Mouse (Mus musculus): Measurements from ENCODE around the gene E2f6.

E2f6 gene

GRCm38 (mm10) chr12:16850431-16851375 lies 39.9 kb downstream of the E2f6 start:
- peak; percentile 82 to 83 for DNase-seq

DNA sequence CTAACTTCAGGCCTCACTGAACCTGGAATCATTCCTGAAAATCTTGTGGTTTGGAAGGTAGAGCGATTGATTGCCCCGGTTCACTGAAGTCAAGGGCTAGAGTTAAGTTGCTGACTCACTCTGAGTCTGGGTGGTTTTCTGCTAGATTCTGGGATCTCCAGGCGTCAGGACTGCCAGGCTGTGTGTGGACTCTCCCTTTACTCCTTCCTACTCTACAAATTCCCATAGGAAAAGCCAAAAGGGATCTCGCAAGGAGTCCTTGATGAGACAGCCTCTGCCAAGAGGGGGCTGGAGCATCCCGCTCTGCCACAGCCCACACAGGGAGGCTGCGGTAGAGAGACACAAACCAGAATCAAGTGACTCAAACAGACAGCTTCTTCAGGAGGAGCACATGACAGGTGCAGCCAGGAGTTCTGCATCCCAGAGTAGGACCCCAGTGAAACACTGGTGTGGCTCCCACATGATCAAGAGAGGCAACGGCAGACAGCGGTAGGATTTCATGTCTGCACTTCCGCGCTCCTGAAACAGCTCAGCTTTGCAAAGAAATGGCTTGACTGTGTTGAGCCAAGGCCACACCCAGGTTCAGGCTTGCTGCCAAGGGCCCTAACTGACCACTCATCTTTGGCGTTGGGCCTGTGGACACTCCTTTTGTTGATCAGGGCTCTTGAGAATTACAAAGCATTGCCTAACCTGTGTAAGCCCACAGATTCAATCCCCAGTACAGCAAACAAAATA lies 42.8 kb downstream of the E2f6 start:
- peak; percentile 52 to 67 for DNase-seq

DNA sequence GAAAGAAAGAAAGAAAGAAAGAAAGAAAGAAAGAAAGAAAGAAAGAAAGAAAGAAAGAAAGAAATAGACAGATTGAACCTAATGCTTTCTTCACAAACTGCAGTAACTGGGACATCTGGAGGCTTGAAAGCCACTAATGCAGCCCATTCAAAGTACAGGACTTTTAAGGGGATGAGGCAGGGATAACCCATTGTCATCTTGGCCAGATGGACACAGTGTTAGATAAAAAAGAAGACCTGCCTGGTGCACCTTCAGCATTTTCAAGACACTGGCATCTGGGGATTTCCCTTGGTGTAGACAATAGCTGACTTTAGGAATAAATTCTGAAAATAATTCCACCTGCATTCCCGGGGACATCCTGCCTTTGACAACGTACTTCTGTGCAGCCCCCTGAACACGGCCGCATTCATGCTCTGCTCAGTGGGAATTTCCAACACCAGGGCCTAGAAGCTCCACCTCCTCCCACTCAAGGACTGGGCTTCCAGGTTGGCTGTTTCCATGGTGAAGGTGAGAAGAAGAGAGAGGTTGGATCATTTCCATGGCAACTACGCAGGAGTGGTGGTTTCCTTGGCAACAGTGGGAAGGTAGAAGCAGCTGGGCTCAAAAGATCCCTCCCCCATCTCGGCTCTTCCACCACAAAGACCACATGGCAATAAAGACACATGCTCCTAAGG lies 45.0 kb downstream of the E2f6 start:
- DNase-seq: peak; percentile 63 to 73

DNA sequence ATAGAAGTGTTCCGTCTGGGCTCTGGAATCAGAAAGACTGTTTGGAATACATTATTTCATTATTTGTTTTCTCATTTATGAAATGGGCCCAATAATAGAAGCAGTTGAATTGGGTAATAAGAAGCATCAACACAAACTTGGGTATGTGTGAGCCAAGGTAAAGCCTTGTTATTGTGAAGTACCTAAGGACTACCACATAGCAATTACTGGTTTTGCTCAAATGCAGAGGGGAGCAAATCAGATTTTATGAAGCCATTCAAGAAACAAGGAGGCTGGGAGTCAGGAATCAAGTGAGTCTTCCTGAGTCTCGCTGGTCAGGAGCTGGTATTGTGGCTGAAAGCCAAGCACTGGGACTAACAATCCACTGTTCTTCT lies 45.5 kb downstream of the E2f6 start:
- DNase-seq: no peak

DNA sequence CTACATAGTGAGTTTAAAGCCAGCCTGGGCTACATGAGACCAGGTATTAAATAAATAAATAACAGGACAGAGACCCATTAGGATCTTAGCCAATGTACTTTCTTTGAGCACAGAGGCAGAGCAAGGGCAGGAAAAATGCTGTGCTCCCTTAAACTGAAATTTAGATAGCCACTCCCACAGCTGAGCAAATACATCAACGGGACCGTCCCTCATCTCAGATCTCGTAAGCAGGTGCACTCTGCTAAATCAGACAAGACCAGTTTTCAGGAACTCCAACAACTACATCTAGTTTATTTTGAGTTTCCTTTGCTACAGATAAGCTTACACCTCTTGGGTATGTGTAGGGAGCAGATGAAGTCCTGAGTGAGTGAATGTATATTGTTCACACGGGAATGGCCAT lies 47.3 kb downstream of the E2f6 start:
- no peak for DNase-seq

- DNase-seq: no peak
These were observed 49.0 kb downstream of the E2f6 start for GRCm38 (mm10) chr12:16859781-16860180.

DNA sequence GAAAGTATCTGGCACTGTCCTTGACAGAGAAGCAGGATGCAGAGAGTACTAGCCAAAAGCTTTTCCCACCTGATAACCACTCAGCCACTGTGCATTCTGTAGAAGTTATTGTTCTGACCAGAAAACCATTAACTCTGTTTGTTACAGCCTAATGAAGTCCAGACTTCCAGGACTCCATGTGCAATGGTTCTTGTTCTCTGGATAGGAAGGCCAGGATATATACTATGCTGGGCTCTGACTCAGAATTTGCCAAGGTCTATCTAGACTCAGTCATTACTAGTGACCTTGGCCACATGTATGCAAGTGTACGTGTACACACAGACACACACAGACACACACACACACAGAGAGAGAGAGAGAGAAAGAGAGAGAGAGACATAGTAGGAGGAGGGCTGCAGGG lies 49.8 kb downstream of the E2f6 start:
- no peak for DNase-seq

DNA sequence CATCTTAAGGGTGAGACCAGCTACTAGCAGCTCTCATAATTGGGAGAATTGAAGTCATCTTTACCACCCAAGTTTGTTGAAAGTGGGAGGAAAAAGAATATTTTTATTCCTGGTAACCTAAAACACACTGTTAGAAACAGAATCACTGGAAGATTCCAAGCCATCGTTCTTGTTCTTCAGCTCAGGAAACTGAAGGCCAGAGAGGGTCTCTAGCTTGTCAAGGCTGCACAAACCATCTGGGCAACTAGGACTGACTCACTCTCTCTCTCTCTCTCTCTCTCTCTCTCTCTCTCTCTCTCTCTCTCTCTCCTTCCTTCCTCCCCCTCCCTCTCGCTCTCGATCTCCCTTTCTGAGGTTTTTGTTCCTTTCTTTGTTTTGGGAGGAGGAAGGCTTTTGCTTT lies 50.2 kb downstream of the E2f6 start:
- no peak for DNase-seq

DNA sequence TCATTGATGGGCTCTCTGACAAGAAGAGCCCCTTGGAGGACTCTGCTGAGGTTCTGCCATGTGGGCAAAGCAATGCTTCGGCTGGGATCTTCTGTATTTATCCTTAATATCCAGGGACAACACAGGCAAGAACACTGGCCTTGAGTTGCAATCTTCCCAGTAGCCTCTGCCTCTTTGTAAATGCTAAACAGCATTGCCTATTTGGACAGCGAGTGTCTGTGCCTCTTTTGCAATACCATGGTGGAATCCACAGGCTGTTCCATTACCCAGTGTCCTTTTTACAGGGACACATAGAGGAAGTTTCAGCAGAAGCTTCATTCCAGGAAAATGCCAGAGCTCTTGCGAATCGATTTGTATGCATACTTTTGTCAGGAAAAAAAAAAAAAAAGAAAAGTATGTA lies 53.7 kb downstream of the E2f6 start:
- no peak for DNase-seq

DNA sequence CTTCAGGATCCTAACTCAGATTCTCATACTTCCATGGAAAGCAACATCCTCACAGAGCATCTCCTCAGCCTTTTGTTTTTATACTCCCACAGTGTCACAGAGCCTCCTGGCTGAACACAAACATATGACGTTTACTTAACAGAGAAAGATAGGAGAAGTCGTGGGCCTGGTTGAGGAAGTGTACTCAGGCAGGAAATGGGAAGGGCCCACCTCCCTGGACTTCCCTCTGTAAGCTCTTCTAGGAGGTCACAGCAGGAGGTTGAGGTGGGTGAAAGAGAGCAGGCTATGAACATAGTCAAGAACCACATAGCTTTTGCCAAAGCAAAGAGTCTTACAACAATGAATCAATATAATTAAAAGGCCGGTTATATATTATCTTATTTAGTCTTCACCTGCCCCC lies 55.1 kb downstream of the E2f6 start:
- DNase-seq: no peak

GRCm38 (mm10) chr12:16866460-16866859 lies 55.7 kb downstream of the E2f6 start:
- DNase-seq: no peak

DNA sequence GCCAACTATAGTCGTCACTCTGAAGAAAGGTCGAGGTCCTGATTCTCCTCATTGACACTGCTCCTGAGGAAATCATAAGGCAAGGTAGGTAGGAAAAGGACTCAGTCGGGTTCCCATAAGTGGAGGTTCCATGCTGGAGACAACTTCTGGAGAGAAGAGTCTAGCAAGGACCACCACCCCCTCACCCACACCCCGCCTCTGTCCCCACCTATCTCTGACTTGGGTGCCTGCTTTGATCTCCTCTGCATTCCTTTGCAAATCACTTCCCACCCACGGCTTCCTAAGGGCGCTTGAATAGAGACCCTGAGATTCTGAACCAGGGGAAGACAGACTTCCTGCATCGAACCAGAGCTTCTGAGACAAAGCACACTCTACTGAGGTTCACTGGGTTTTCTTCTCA lies 56.5 kb downstream of the E2f6 start:
- no peak for DNase-seq

GRCm38 (mm10) chr12:16868618-16869017 lies 57.9 kb downstream of the E2f6 start:
- DNase-seq: no peak

- no peak for DNase-seq
These were observed 58.5 kb downstream of the E2f6 start for GRCm38 (mm10) chr12:16869091-16869778.

DNA sequence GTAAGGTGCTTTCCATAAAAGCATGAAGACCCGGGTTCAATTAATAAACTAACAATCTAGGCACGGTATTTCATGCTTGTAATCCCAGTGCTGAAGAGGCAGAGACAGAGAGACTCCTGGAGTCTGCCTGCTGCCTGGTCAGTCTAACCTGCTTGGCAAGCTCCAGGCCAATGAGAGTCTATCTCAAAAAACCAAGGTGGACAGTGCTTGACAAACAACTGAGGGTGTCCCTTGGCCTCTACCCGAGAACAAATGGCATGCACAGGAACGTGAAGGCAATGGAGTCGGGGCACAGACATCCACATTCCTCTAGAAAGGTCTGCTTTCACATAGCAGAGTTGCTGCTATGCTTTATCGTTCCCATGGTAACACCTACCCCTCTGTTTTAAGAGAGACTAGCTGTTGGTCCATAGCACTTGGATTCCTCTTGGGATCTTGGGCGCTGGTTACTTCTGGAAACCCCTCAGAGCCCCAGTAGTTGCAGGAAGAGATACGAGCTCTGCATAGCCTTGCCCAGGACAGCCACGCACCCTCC lies 59.2 kb downstream of the E2f6 start:
- no peak for DNase-seq

GRCm38 (mm10) chr12:16870405-16871068 lies 59.8 kb downstream of the E2f6 start:
- peak; percentile 75 to 83 for DNase-seq

GRCm38 (mm10) chr12:16872006-16872405 lies 61.2 kb downstream of the E2f6 start:
- no peak for DNase-seq

DNA sequence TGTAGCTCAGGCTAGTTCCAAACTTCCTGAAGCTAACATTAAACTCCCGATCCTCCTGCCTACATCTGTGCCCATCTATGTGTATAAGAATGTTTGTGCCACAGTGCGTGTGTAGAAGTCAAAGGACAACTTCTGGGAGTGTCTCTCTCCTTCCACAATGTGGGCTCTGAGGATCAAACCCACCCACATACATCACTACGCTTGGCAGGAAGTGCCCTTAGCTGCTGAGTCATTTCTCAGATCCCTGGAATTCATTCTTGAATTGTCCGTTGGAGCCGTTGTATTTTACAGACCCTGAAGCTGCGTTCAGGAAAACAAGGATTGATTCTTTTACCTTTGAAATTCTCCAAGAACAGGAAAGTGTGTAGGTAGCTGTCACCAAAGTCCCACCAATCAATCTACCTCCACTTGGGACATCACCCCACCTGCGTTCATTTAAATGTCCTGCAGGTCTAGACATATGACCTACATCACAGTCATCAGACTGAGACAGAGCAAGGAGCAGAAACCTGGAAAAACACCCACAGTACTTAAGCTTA lies 62.2 kb downstream of the E2f6 start:
- DNase-seq: no peak

GRCm38 (mm10) chr12:16873549-16873948 lies 62.8 kb downstream of the E2f6 start:
- peak; percentile 71 to 72 for DNase-seq

- DNase-seq: peak; percentile 32 to 46
These were observed 63.3 kb downstream of the E2f6 start for GRCm38 (mm10) chr12:16874086-16874485.

DNA sequence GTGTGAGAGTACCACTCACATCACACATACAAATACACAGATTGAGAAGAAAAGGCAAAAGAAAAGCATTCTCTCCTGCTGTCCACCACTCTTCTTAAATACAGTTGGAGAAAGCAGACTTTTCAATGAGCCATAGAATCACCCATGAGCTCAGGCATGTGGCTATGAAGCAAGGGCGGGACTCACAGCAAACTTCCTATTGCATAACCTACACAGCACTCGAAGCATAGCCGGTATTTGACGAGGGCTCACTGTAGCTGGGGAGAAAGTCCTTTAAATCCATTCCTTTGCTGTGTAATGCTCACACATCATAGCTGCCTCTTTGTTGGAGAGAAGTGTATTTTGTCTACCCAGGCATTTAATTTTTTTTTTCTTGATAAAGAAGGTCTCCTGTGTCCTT lies 64.5 kb downstream of the E2f6 start:
- DNase-seq: no peak

- no peak for DNase-seq
These were observed 64.9 kb downstream of the E2f6 start for GRCm38 (mm10) chr12:16875678-16876077.

Data from cerebellum, postnatal 25 days (tissue).